Mouse (Mus musculus) natural killer cell, adult 2 months (primary cell): Measurements from ENCODE around the gene Vdr.

Experiments used
- DNase-seq, 2 experiments: peaks; one replicate each; pipeline ENCODE4 v3.0.0; 2022; ENCODE audit warnings: low spot score in 2 of 2

Gene Vdr

DNA sequence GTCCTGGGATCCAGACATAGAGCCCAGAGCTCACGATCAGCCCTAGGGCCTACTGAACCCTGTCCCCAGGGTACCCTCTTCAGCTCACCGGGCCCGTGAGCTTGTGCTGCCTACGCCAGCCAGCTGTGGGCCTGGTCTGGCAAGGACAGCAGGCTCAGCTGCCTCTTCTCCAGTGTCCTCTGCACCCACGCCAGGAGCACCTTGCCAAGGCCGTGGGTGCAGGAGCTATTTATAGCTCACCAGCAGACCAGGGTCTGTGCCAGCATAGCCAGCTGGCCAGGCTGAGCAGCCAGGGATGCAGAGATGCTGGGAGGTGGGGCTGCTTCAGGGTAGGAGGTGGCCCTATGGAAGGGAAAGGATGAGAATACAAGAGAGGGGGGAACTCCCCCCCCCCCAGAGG lies 98.3 kb downstream of the Vdr start:
- no peak for DNase-seq

DNA sequence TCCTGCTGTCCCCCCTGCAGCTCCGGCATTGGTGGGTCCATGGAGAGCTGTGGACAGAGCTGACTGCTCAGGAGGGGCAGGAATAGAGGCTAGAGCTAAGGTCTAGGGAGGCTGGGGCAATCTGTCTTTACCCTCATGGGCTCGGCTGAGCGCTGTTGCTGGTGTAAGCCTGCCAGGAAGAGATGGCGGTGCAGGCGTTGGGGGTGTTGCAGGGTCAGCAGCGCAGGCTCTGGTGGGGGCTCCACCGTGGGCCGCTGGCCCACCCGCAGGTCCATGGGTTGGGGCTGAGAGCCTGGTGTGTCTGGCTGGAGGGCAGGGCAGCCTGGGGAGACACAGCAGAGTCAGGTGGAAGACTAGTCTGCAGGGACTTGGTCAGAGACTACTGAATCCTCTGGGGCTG lies 99.1 kb downstream of the Vdr start:
- DNase-seq = no peak

DNA sequence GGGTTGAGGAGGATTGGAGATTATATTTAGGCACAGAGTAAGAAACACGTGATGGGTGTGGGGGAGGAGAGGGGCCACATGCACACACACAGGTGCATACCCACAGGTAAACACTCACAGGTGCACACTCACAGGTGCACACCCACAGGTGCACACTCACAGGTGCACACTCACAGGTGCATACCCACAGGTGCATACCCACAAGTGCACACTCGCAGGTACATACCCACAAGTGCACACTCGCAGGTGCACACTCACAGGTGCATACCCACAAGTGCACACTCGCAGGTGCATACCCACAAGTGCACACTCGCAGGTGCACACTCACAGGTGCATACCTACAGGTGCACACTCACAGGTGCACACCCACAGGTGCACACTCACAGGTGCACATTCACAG lies 100.0 kb downstream of the Vdr start:
- no peak for DNase-seq

DNA sequence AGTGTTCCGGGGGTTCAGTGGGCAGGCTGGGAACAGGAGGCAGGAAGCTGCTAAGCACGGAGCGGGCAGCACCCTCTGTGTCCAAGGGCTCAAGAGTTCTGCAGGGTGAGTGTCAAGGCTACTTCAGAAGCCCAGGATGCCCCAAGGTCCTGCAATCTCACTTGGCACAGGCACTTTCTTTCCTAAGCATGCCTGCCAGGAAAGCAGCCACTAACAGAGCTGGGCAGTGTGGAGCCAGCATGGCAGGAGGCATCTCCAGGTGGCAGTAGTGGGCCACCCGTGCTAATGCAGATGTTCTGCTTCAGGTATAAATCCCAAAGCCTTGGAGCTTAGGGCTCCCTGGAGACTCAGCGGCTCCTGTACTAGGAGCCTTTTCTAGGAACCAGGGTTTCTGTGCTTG lies 100.5 kb downstream of the Vdr start:
- DNase-seq = no peak

DNA sequence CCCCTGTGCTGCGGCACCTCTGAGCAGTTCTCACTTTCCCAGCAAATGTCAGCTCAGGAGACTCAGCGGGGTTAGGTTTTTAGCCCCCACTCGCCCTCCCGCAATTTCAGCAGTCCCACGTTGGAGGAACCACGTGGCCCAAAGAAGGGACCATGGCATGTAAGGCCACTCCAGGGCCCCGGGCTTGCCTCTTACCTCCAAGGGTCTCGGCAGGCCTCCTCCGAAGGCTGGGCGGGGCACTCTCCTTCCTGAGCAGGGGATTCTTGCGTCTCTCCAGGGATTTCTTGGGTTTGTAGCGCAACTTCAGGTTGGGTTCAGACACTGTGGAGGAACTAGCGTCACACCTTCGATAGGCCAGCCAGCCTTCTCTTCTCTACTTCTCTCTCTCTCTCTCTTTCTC lies 101.2 kb downstream of the Vdr start:
- no peak for DNase-seq

DNA sequence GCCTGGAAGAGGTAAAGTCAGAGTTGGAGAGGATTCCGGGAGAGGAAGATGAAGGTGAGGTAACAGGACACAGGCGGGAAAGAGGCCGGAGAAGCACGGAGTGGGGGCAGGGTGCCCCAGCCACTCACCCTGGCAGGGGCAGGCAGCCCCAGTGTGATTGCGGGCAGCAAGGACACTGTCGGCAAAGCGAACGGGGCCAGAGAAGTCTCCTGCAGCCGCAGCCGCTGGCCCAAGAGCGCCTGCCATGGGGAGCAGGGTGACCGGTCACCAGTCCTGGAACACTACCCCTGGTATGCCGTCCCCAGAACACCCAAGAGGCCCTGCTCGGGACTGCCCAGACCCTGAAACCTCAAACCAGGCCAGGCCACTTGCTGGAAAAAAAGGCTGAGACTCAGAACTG lies 101.9 kb downstream of the Vdr start:
- no peak for DNase-seq

DNA sequence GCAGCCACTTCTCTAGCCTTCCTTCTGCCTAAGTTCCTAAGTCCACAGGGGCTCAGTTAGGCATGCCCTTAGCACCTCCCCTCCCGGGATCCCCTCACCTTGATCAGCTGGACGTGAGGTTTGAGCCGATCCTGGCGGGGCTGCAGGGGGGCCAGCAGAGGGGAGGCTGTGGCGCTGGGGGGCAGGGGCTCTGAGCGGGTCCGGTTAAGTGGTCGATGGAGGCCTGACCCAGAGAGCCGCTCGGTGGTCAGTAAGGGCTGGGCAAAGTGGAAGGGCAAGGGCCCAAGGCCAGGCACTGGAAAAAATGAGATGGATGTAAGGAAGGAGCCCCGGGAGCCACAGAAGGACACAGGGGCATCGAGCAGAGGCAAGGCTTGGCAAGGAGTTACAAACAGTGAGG lies 102.6 kb downstream of the Vdr start:
- no peak for DNase-seq
